Mouse (Mus musculus): Measurements from ENCODE around the gene Hinfp.
A peak's percentile ranks its signal among the peaks of the same experiment; 100 is the strongest.
"Not testable (repeated sequence)": the region's sequence is repeated elsewhere in the genome, so short reads cannot be mapped to it uniquely, and the experiment has no call there.

The Hinfp gene

DNA sequence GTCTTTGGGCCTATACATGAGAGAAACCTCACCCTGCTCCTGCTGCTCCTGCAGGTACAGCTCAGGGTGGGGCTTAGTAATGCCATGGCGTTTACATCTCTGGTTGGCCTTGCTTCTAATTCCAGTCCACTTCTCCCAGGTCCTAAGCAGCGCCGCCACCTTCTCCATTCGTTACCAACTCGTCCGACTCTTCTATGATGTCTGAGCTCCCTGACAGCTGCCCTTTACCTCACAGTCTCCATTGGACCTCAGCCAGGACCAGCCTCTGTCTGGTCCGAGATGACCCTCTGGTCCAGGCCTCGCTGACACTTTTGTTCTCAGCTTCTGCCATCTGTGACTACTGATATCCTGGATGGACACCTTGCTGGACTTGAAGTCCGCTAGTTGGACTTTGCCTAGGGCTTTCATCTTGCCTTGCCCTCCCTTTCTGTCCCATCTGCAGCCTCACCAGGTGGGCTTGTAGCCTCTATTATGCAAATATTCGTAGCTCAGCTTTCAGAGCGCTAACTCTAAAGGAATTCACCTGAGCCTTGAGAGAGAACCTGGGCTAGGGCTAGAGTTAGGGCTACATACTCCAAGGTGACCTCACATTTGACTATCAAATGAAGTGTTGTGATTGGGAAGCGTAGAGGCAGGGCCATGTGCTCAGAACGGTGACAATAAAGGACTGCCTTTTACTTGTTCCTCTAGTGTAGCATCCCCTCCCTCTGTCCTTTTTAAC is 27.6 kb upstream of the Hinfp start:
- DNase-seq (ENCODE audit: low read depth), result no peak

DNA sequence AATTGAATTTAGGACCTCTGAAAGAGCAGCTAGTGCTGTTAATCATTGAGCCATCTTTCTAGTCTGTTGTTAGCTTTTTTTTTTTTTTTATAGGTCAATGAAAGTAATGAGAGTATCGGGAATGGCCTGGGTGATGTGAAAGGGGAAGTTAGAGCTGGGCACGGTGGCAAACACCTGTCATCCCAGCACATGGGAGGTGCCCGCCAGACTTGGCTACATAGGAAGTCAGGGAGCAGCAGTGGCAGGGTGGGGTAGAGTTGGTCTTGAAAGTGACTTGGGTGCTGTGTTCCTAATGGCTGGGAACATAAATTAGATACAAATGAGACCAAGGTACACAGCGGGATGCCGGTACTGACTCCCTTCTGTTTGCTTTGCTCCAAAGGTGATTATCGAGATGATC is 25.3 kb upstream of the Hinfp start:
- no peak for DNase-seq (ENCODE audit: low read depth)

DNA sequence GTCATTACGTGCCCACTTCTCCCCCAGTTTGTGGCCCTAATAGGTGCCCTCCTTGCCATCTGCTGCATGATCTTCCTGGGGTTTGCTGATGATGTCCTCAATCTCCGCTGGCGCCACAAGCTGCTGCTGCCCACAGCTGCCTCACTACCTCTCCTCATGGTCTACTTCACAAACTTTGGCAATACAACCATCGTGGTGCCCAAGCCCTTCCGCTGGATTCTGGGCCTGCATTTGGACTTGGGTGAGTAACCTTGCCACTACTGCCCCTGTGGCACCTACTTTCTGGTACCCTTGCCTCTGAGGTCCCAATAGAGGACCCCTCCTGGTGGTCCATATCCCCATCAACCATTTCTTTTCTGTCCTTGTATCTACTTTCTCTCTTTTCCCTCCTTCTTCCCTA is 22.5 kb upstream of the Hinfp start:
- DNase-seq (ENCODE audit: low read depth), result no peak

DNA sequence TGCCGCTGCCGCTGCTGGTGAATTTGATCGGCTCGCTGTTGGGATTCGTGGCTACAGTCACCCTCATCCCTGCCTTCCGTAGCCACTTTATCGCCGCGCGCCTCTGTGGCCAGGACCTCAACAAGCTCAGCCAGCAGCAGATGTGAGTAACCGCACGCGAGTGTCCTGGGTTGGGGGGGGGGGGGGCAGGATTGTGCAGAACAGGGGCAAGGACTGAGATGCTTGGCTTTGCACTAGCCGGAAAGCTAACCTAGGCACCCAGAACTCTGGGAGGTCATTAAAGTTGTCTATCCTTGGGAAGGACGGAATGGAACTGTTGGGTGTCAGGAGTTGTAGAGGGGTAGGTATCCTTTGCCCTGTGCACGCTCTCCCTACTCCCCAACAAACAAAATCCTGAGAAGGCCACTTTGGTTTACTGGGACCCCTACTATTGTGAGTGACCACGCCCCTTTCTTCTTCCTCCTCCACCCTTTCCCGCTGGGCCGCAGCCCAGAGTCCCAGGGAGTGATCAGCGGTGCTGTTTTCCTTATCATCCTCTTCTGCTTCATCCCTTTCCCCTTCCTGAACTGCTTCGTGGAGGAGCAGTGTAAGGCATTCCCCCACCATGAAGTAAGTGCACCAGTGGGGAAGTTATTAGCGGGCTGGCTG is 21.7 kb upstream of the Hinfp start:
- DNase-seq (ENCODE audit: low read depth), result no peak

DNA sequence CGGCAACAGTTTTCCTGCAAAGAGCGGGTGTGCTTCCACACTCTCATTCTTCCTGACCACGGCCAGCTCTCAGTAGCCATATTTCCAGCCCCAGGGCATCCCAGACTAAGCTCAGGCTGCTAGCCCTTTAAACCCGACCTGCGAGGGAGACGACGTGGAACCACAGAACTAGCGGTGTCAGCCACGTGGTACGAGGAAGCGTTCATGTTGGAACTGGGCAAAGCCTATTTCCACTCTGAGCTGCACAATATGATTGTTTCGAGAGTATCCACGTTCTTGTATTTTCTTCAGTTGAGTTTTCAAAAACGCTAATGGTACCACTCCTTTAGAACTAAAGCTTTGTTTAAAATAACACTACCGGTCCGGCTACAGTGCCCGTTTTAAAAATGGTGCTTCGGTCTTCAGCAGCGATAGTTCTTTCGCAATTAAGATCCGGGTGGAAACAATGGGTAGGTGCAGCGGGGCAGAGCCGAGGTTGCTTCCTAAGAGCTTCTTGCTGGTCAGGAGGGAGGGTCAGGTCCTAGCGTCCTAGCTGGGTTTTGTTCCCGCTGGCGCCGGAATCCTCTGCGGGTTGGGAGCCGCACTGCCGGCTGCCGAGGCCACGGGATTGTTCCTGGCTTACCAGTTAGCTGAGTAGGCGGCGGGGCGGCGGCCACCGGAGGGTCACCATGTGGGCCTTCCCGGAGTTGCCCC is 21.0 kb upstream of the Hinfp start:
- peak; percentile 79 for DNase-seq (ENCODE audit: low read depth)

DNA sequence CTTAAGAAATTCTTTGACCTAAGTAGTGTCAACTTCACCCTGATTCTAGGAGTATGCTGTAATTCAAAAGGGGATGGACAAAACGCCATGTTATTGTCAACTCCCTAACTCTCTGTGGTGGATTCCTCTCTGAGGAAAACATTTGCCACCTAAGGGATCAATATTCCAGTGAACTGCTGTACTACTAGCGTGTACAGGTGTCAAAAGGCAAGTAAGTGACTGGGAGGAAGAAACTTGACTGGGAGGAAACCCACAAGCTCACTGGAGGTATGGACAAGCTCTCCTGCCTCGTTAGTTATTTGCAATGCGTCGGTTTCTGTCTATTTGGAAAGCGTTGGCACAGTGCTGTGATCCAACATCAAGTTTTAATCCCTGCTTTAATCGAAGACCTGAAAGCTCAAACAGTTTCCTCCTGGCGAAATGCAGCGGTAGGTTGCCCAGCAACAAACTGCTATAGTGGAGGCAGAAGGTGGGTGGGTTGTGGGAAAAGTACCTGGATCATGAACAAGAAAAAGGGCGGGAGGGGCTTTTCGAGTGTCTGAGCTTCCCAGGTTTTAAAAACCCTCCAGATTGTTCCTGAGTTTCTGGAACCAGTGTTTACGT is 20.4 kb upstream of the Hinfp start, which contains the start of gene Dpagt1:
Gene Dpagt1, plus strand, starts transcription at position 252 of the 603 bp plus-strand sequence.
- no peak for DNase-seq (ENCODE audit: low read depth)

DNA sequence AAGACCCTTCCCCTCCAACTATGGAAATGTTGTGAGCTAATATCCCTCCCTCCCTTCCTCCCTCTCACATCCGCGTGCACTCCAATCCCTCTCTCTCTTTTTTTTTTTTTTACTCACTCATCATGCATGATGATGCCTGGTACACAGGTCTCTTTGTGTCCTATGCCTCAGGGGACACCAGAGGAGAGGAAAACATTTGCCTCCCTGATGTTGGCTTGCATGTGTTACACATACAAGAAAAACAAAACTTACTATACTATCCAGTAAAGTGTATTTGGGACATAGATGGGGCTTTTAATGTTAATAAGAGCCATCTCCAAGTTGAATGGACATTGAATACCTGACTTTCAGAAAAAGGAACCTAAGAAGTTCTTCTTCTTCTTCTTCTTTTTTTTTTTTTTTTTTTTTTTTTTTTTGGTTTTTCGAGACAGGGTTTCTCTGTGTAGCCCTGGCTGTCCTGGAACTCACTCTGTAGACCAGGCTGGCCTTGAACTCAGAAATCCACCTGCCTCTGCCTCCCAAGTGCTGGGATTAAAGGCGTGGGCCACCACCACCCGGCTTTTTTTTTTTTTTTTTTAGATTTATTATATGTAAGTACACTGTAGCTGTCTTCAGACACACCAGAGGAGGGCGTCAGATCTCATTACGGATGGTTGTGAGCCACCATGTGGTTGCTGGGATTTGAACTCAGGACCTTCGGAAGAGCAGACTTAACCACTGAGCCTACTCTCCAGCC is 19.7 kb upstream of the Hinfp start:
- DNase-seq (ENCODE audit: low read depth), result not testable (repeated sequence)

DNA sequence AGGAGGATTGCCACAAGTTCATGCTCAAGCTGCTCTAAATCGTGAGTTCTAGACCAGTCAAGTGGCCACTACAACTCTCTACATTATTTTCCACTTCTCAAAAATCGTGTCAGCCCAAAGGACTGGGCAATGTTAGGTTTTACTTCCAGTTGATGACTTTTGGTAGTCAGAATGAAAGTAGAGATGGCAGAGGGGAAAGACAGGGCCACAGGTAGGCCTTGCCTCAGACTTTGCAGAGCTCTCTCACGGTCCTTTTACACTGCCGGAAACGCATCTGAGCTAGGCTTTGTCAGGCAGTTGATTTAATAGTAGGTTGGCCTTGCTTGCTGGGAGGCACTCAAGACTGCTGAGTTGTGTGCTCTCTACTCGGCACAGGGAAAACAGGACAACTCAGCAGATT is 18.7 kb upstream of the Hinfp start:
- no peak for DNase-seq (ENCODE audit: low read depth)

DNA sequence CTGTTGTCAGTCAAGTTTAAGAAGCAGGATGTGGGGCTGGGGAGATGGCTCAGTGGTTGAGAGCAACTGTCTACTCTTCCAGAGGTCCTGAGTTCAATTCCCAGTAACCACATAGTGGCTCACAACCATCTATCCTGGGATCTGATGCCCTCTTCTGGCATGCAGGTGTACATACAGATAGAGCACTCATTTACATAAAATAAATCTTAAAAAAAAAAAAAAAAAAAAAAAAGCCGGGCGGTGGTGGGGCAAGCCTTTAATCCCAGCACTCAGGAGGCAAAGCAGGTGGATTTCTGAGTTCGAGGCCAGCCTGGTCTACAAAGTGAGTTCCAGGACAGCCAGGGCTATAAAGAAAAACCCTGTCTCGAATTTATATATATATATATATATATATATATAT is 18.2 kb upstream of the Hinfp start:
- not testable (repeated sequence) for DNase-seq (ENCODE audit: low read depth)

DNA sequence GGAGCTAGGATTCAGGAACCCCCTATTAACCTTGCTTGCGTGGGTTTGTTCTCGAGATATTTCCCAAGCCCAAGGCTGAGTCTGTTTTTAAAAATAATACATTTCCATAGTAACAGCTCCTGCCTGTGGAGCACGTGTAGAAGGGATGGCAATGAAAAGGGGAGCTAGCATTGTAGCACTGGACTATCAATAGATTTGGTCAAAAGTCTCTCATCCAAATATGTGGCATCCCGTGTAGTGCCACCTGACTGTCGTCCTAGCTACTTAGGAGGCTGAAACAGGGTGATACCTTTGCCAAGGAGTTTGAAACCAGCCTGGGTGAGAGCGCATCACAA is 15.3 kb upstream of the Hinfp start:
- DNase-seq (ENCODE audit: low read depth), result no peak

DNA sequence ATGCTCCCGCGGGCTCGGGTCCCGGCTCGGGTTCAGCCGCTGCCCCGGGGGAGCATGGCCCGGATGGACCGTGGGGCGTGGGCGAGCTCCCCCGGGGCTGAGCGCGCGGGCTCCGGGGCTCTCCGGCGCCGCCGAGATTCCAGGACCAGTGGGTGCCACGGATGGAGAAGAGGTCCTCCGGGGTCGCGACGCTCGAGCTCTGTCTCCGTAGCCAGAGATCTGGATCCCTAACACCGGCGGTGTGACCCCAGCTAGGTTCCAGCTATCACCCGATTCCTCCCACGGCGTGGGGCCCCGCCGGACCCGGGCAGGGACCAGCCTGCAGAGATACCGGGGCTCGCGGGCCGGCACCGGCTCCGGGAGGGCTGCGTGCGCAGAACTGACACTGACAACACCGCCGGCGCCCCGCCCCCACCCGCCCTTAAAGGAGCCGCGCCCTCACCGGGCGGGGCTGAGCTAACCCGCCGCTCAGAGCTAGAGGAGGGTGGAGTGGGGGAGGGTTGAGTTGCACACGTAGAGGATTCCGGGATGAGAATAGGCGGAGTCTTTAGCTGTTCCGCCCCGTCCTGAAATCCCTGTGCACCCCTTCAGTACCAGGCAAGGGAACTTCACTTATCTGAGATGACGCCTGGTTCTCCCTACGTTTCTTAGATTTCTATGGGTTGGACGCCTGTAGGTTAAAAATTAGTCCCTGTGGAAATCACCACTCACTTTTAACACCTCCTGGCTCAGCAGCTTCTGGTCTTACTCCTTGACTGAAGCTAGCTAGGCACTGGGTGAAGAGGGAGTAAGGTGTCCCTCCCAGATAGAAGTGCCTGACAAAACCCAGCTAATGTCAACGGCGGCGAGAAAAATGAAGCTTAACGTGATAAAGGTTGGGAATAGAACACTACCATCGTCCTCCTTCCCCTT is 14.7 kb upstream of the Hinfp start, which contains the start of gene C2cd2l:
Gene C2cd2l, minus strand, starts transcription at position 399 of the 912 bp plus-strand sequence.
- DNase-seq (ENCODE audit: low read depth), result peak; percentile 93

DNA sequence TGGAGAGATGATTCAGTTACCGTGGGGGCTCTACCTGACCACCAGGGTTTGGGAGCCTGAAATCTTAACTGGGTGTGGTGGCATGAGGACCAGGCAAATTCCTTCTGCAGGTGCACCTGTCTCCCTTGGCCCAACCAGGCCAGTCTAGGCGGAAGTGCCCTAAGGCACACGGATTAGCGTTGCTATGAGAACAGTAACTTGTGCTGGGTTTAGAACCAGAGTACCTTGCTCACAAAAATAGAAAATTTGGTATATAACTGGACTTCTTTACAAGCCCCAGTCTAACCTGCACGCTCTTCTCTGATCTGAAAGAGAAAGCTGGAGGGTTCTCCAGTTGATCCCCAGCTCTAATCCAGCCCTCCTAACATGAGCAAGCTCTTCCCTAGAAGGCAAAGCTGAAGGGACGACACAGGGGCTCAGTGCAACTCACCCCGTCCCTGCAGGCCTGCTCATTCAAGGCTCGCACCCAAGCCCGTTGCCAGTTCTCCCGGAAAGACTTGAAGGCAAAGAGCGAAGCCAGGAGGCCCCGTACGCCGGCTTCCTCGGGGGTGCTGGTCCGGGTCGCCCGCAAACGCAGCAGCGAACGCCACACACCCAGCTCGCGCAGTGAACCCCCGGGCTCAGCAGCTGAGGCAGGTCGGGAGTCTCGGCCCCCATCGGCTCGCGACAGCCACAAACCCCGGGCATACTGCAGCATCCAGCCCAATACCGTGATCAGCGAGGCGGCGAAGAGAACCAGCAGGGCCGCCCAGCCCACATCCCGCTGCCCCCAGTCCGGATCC is 13.8 kb upstream of the Hinfp start:
- no peak for DNase-seq (ENCODE audit: low read depth)

DNA sequence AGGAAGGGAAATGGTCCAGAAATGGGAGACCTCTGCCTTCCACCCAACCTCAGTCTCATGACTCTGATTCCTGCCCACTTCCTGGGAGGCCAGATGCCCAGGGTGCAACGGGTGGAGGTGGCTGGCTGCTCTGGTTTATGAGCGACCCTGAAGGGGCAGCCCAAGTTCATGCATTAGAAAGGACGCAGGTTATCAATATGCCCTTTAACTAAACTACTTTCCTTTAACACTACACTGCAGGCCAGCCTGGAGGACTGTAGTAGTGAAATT is 13.3 kb upstream of the Hinfp start:
- no peak for DNase-seq (ENCODE audit: low read depth)

DNA sequence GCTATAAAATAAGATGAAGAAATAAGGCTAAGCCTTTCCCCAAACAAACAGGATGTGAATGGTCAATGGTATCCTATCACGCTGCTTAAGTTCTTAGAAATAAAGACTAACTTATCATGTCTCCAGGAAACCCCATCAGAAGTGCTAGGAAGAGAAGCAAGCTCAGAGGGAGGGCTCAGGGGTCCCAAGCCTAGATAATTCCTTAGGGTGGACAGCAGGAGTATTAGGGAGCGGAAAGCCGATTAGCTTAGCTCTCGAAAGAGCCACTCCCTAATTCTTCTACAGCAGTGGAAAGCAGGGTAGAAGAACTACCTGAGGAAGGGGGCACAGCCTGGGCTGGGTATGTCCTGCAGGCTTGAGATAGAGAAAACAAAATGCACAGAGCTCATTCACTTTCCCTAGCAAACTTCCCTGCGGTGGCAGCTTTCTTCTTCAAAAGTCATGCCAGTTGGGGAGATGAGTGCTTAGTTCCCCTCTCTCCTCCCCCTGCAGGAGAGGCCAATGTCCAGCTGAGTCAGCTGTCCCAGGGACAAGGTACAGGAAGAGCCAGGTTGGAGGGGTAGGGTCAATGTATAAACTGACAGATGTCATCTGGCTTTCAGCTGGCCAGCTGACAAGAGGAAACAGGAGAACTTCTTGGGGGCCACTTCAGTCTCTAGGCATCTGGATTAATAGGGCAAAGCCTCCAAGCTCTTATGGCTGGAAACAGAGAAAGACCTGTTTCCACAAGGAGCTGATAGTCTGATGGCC is 12.8 kb upstream of the Hinfp start:
- DNase-seq (ENCODE audit: low read depth), result no peak

DNA sequence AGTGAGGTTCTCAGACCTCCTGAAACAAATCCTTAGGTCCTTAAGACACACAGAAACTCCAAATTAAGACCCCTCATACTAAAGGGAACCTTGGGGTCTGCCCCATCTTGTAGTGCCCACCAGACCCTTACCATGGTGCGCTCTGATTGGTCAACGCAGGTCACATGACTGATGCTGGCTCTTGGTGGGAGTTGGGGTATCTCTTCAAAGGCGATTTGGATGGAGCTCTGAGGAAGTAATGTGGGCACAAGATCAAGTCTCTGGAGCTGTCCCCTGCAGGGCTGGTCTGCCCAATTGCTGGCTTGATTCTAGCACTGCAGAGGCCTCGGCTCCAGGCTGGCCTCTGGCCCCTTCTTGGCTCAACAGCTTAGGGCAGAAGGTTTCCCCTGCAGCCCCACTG is 12.0 kb upstream of the Hinfp start:
- DNase-seq (ENCODE audit: low read depth), result no peak

DNA sequence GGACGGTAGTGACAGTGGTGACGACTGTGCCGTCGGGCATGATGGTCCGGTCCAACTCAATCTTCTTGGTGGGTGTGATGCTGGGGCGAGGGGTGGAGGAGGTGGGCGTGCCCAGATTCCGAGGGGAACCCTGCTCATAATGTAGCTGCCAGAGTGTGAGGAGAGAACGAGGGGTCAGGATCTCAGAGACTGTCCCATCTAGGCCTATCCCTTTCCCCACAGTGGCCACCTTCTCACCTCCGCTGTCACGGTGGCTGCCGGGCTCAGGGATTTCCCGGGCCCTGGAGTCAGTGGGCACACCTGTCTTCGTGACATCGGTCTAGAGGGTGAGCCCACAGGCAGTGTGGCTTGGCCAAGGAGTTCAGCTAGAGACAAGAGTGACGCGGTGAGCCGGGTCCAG is 9.4 kb upstream of the Hinfp start:
- no peak for DNase-seq (ENCODE audit: low read depth)

DNA sequence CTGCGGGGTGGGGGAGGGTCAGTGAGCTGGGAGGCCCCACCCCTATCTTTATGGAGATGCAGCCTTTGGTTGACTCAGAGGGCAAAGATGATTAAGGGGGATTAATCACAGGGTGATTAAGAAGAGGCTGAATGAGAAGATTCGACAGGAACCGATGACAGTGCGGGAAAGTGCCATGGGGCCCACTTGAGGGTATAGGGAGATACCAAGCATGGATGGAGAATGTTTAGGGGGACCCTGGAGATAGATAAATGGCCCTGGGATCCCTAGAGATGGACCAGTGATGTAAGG is 8.7 kb upstream of the Hinfp start:
- no peak for DNase-seq (ENCODE audit: low read depth)

DNA sequence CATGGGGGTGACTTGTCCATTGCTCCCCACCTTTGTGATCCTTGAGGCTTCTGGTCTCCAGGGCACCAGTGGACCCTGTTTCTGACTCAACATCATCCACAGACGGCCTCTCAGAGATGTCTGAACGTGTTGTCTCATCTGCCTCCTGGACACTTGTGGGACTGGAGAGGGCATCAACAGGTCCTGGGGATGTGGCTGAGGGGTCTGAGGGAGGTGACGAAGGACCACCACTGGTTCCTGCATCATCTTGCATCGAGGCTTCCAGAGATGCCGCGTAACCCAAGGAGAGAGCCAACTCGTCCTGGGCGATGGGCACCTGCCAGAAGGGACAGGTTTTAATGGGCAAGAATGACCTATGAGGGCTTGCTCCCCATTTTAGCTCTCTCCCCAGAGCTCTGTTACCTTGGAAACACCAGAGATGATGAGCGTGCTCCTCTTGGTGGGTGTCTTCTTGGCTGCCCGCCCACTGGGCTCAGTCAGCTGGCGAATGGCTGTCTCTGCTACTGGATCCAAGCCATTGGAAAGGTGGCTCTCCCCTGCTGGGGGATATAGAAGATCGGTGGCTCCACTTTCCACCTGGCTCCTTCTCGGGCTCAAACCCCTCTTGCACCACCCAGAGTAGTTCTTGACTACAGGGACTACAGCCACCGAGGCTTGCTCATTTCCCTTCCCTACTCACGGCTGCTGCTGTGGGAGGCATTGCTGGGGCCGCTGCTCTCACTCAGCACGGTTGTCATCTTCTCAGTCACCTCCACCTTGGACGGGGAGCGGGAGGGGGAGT is 8.2 kb upstream of the Hinfp start:
- no peak for DNase-seq (ENCODE audit: low read depth)

Data from c-Kit-positive CD71-positive TER-119-negative erythroid progenitor cells, embryonic 14.5 days (primary cell).